Mouse (Mus musculus) lung, adult 2 months (tissue): ENCODE results near the gene Myl4. TPM values are rescaled to one million over a fixed set of nuclear protein-coding genes. Genes with fewer than 3 reads are reported as not detected.

Experiments
- DNase-seq: peaks from one replicate; pipeline ENCODE4 v3.0.0; 2022
- H3K4me1 ChIP-seq: fragments of 200-500 bp; 2 replicates; pipeline ENCODE4 v1.6.1; 2011; ENCODE audit warnings: low read length; ENCODE audit not compliant: control insufficient read depth, insufficient read depth
- H3K4me3 ChIP-seq: fragments of 200-500 bp; replicated peaks from 2 replicates; pipeline ENCODE3; 2011; ENCODE audit warnings: low read depth, mild to moderate bottlenecking, control low read depth, low read length; ENCODE audit errors: extremely low read depth
- CTCF ChIP-seq: fragments of 200-500 bp; IDR thresholded peaks from 2 replicates; pipeline ENCODE4 v1.5.1; 2011; ENCODE audit warnings: mild to moderate bottlenecking, low read length, control low read depth; ENCODE audit not compliant: insufficient read depth
- POLR2A ChIP-seq: fragments of 200-500 bp; IDR thresholded peaks from 2 replicates; pipeline ENCODE4 v1.6.1; 2011; ENCODE audit warnings: low read depth, mild to moderate bottlenecking, control low read depth, low read length, borderline replicate concordance; ENCODE audit errors: extremely low read depth
- WGBS: fragments of 180-500 bp; shearing (Covaris S2); methylation state at CpG from one replicate; pipeline ENCODE4 v1.1.7; 2018; 5-methylcytosine and 5-hydroxymethylcytosine counted together
- polyA plus RNA-seq: library from polyadenylated mRNA; depleted of rRNA; stranded (reverse); fragments of >200 nt; gene quantifications from 2 replicates; pipeline ENCODE4 v1.2.3, GENCODE M21; 2012

The Myl4 gene
- polyA plus RNA-seq, 1 experiment = 184 TPM

DNA sequence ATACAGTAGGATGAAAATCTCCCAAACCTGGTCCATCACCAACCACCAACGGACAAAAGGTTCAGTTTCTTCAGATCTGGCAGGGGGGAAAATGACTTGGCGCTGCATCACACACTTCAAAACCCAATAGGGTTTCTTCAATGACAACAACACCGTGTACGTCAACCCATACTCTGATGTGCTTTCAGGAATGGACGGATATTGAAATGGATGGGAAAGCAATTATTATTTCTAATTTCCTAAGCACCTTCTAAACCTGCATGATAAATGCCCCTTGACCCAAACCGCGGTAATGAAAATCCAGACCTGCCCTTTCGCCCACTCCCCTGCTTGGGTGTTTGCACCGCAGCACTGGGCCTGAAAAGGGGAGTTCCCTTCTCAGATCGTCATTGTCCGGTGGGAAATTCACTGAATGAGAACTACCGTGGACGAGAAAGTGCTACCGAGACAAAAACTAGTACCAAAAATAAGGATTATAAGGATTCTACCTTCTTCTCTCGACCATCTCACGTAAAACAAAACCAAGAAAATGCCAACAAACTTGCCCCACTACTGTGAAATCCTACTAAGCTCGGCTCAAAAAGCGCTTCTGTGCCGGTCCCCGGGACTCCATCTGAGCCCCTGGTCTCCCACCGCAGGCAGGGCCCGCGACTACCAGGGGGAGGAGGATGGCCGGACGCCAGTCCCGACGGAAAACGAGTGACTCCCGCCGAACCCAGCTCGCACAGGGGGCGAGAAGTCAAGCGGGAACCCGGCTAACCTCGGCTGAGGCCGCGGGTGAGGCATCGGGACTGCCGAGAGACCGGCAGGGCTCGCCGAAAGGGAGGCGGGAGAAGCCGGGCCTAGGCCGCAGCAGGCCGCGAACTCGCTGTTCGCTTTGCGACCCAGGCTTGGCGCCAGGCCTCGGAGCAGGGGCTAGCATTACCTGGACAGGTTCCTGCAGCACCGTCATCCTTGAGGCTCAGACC lies 741 bp upstream of the Myl4 start:
- Histone ChIP-seq H3K4me1 (peaks cover 6% of the 10 kb centered on the region), H3K4me3 (peak overlapping the region; percentile 95)
- TF ChIP-seq POLR2A (no peak), CTCF (no peak)
- peak; percentile 21 for DNase-seq
- 1% methylated on average over 53 of the region's 53 CpGs for WGBS

DNA sequence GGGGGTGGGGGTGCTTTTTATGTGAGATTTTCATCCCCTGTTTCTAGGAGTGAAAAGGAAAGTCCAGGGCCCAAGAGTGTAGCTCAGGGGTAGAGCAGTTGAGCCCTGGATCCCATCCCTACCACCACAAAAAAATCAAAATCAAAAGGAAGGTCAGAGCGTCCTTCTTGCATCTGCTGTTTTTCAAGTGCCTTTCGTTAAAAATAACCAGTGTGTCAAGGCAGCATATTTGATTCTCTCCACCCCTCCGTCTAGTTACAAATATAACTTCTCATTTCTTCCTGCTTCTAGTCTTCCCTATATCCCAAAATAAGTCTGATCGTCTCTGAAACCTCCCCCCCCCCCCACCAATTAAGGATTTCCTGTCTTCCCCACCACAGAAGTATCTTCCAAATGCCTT lies 7.6 kb downstream of the Myl4 start:
- Histone ChIP-seq H3K4me3 (no peak overlapping the region), H3K4me1 (no peaks in the 10 kb centered on the region)
- TF ChIP-seq CTCF (no peak), POLR2A (no peak)
- 51% methylated on average over 4 of the region's 4 CpGs for WGBS
- DNase-seq = no peak

DNA sequence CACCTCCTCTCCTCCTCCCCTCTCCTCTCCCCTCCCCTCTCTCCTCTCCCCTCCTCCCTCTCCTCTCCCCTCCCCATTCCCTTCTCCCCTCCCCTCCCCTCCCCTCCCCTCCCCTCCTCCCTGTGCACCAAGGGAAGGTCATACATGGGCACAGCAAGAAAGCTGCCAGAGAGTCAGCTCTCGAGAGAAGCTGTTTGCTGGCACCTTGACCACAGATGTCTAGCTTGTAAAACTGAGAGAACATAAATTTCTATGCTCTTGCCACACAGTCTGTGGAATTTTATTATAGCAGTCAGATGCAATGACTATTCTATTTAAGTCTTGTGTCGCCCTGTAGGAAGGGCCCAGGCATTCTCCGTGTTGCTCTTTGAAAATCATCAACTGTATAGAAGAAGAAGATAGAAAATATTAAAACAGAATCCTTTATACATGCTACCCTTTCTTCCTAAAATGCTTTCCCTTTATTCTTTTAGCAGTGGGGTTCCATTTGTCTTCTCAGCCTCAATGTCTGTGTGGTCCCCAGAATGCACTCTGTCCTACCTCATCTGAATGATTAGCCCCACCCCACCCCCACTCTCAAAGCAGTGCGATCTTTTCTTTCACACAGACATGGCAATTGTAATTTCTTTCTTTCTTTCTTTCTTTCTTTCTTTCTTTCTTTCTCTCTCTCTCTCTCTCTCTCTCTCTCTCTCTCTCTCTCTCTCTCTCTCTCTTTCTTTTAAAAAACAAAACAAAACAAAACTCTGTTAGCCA lies 8.4 kb downstream of the Myl4 start:
- DNase-seq = no peak
- 69% methylated on average over 4 of the region's 4 CpGs for WGBS
- Histone ChIP-seq H3K4me1 (no peaks in the 10 kb centered on the region), H3K4me3 (no peak overlapping the region)
- no peak for TF ChIP-seq POLR2A
- no peak for TF ChIP-seq CTCF

DNA sequence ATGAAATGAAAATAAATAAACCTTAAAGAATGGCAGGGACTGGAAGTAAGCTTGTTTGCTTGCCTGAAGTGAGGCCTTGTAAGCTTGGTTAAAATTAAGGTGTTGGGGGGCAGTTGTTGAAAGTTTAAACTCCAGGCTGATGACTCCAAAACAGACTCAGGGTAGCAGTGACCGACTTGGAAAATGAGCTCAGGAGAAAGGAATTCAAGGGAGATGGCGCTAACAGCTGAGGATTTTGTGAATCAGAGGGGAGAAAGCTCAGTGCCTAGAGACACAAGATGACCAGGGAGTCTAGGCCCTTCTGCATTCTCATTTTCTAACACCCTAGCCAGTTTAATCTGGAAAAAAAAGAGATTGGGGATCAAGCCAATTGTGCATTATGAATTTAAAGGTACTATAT lies 10.5 kb downstream of the Myl4 start:
- no peak for DNase-seq
- Histone ChIP-seq H3K4me3 (no peak overlapping the region), H3K4me1 (no peaks in the 10 kb centered on the region)
- 52% methylated on average over 2 of the region's 2 CpGs for WGBS
- TF ChIP-seq CTCF (no peak), POLR2A (no peak)

DNA sequence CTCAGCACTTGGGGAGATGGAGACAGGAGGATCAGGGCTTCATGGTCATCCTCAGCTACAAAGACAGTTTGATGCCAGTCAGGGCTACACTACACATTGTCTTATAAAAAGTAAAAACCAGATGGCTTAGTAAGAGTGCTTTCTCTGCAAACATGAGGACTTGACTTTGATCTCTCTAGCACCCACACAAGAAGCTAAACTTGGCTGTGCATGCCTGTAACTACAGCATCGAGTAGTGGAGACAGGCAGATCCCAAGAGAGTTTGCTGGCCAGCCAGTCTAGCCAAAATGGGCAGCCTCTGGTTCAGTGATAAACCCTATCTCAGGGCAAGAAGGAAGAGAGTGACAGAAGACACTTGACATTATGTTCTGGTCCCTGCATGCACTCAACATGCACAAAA lies 13.0 kb downstream of the Myl4 start:
- no peak for DNase-seq
- H3K4me1 ChIP-seq = peaks cover 4% of the 10 kb centered on the region
- H3K4me3 ChIP-seq = no peak overlapping the region
- 38% methylated on average over 1 of the region's 1 CpGs for WGBS
- no peak for TF ChIP-seq CTCF
- no peak for TF ChIP-seq POLR2A

DNA sequence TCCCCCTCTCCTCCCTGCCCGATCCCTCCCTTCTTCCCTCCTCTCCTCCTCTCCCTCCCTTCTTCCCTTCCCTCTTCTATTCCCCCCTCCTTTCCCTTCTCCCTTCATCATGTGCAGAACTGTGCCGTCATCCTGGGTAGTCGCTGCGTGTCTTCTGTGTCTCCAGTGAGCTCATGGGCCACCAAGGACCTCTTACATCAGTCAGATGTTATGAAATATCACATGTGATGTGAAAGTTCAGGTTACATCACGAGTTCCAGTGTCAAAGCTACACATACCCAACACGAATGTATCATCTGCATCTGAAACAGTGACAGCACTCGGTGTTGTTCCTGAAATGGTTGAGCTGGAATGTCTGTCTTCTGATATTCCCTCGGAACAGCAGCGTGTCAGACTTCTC lies 14.7 kb downstream of the Myl4 start:
- peaks cover 4% of the 10 kb centered on the region for H3K4me1 ChIP-seq
- H3K4me3 ChIP-seq = no peak overlapping the region
- WGBS = 76% methylated on average over 9 of the region's 9 CpGs
- no peak for DNase-seq
- no peak for TF ChIP-seq POLR2A
- TF ChIP-seq CTCF = no peak

DNA sequence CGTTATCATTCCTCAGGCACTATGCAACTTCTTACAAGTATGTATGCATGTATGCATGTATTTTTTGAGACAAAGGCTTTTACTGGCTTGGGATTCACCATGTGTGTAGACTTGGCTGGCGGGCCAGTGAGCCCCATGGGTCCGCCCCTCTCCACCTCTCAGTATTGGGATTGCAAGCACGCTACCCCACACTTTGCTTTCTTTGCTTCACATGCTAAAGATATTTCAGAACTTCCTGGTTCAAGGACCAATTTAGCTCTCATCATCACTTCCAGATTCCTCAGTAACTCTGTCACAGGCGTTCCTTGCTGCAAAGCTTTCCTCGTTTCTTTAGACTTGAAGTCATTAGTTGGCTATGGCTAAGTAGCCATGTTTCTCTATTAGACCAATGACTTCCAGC lies 15.6 kb downstream of the Myl4 start:
- peaks cover 4% of the 10 kb centered on the region for H3K4me1 ChIP-seq
- H3K4me3 ChIP-seq = no peak overlapping the region
- WGBS = 84% methylated on average over 6 of the region's 6 CpGs
- no peak for TF ChIP-seq POLR2A
- no peak for TF ChIP-seq CTCF
- DNase-seq = no peak

DNA sequence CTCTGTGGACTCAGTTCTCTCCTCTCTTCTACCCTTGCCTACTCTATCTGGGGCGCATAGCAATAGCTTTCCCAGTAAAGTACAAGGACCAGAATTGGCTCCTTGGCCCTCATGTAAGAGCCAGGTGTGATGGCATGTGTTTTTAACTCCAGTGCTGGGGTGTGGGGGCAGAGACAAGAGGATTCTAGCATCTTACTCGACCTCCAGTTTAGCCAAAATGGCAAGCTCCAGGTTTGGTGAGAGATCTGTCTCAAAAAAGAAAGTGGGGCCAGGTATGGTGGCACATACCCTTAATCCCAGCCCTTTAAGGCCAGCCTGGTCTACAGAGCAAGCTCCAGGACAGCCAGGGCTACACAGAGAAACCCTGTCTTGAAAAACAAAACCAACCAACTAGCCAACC lies 16.3 kb downstream of the Myl4 start:
- Histone ChIP-seq H3K4me1 (peaks cover 4% of the 10 kb centered on the region), H3K4me3 (no peak overlapping the region)
- DNase-seq = no peak
- TF ChIP-seq POLR2A (no peak), CTCF (no peak)
- 81% methylated on average over 2 of the region's 2 CpGs for WGBS

DNA sequence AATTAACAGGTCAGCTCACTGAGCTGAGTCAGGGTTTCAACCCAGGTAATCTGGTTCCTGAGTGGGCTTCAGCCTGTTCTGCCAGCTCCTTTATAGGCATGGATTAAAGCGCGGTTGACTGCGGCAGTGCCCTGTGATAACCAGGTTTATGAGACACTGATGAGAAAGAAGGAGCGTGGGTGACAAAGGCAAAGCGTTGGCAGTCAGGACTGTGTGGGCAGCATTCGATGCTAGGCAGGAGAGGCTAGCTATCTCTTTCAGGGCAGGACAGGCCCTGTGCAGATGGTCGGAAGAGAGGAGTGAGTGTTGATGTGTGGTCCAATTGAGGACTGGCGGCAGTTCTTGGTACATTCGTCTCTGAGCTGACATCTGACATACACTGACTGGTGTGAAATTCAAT lies 17.3 kb downstream of the Myl4 start:
- H3K4me1 ChIP-seq = peaks cover 4% of the 10 kb centered on the region
- WGBS = 78% methylated on average over 9 of the region's 9 CpGs
- no peak for DNase-seq
- TF ChIP-seq CTCF (no peak), POLR2A (no peak)
- no peak overlapping the region for H3K4me3 ChIP-seq
